Mouse (Mus musculus) kidney, adult 2 months (tissue): ENCODE measurements around the gene Tspear. TPM values are rescaled to one million over a fixed set of nuclear protein-coding genes. Genes with fewer than 3 reads are reported as not detected.

ENCODE experiments used
- DNase-seq: peaks from one replicate; pipeline ENCODE4 v3.0.0; 2021
- H3K27ac ChIP-seq: fragments of 200-500 bp; 2 replicates; pipeline ENCODE4 v1.5.1; 2012; ENCODE audit warnings: low read depth, low read length, control low read depth, inconsistent platforms; ENCODE audit not compliant: insufficient read depth
- H3K27me3 ChIP-seq: fragments of 200-500 bp; replicated peaks from 2 replicates; pipeline ENCODE4 v1.6.1; 2012; ENCODE audit warnings: mild to moderate bottlenecking, moderate library complexity, low read length, inconsistent platforms; ENCODE audit not compliant: control insufficient read depth, insufficient read depth
- H3K36me3 ChIP-seq: fragments of 200-500 bp; 2 replicates; pipeline ENCODE4 v1.6.1; 2012; ENCODE audit warnings: mild to moderate bottlenecking, moderate library complexity, low read length, inconsistent platforms; ENCODE audit not compliant: control insufficient read depth, insufficient read depth
- H3K4me1 ChIP-seq: fragments of 200-500 bp; 2 replicates; pipeline ENCODE4 v1.6.1; 2011; ENCODE audit warnings: low read length; ENCODE audit not compliant: control insufficient read depth, insufficient read depth
- H3K4me3 ChIP-seq: fragments of 200-500 bp; 2 replicates; pipeline ENCODE4 v1.5.1; 2011; ENCODE audit warnings: mild to moderate bottlenecking, low read depth, low read length, control low read depth; ENCODE audit not compliant: insufficient read depth
- CTCF ChIP-seq: fragments of 200-500 bp; conservative IDR thresholded peaks from 2 replicates; pipeline ENCODE4 v1.5.1; 2011; ENCODE audit warnings: low read depth, mild to moderate bottlenecking, control low read depth, low read length, moderate library complexity, mixed read lengths; ENCODE audit not compliant: insufficient read depth, insufficient read length
- POLR2A ChIP-seq: fragments of 200-500 bp; IDR thresholded peaks from one replicate; pipeline ENCODE4 v1.6.1; 2011; ENCODE audit warnings: low read depth, low read length, control low read depth
- WGBS: fragments of 180-500 bp; shearing (Covaris S2); methylation state at CpG from one replicate; pipeline ENCODE4 v1.1.7; 2018; 5-methylcytosine and 5-hydroxymethylcytosine counted together
- polyA plus RNA-seq: library from polyadenylated mRNA; depleted of rRNA; stranded (reverse); fragments of >200 nt; gene quantifications from 2 replicates; pipeline ENCODE4 v1.2.3, GENCODE M21; 2012; rRNA removed

Gene Tspear
- 0.86 and 1.2 TPM in 2 replicates for polyA plus RNA-seq

DNA sequence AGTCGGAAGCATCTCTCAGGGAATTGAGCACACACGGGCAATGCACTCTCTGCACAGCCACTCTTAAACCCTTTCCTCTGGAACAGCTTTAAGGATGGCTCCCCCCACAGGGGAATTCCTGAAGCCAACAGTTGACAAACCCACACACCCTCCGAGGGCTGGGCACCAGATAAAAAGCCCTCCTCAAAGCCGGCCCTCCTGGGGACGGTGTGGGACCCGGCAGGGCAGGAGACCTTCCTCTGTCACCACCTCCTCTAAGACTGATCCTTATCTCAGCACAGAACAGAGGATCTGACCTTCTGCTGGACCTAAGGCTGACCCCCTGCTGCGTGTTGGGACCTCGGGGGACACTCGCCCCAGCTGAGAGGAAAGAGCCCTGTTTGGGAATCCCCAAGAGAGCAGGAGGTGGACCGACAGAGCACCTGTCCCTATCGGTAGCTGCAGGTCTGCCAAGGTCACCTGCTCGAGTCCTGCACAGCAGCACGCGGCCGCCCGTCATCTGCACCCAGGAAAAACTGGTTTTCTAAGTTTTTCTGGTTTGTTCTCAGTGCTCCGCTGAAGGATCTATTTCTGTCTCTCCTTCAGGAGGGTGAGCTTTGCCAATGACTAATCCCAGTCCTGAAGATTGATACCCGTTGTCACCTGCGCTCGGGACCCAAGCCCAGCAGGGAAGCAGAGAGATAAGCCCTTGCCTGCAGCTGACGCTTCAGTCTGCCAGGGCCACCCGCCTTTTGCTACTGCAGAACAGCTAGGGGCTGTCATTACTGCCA, at the start of gene Tspear:
Gene Tspear (plus strand): TSS at position 675 of the 770 bp plus-strand sequence.
- Histone ChIP-seq H3K27ac (no peak within 1 kb of the TSS), H3K27me3 (no peaks in the 10 kb centered on the region), H3K4me1 (no peaks in the 10 kb centered on the region), H3K36me3 (no peaks in the 10 kb centered on the region), H3K4me3 (no peak within 1 kb of the TSS)
- DNase-seq: no peak
- 14% methylated on average over 22 of the region's 22 CpGs for WGBS
- no peak for TF ChIP-seq POLR2A
- no peak for TF ChIP-seq CTCF

DNA sequence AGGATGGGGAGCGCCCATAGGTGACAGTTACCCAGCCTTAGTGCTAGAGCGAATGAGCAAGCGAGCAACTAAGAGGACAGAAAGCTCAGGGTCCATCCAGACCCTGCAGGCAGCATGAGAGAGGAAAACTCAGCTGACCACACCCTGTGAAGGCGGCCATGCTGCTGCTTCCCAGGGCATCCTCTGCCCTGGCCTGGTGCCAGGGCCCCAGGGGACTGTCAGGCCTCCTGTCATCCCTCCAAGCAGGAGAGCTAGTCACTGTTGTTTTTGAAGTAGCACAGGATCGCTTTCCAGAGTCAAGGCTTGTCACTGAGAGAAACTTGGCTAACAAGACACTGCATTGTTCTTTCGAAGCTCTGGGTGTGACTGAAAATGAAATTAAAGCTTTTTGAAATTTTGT, 47.4 kb upstream of the Tspear start:
- TF ChIP-seq POLR2A (no peak), CTCF (no peak)
- H3K4me1 ChIP-seq: peaks cover 7% of the 10 kb centered on the region; the same call in 1 of the 2 replicates
- no peaks in the 10 kb centered on the region; the same call in 1 of the 2 replicates for H3K36me3 ChIP-seq
- 75% methylated on average over 6 of the region's 6 CpGs for WGBS
- H3K27me3 ChIP-seq: no peaks in the 10 kb centered on the region
- peak; percentile 70 for DNase-seq
- H3K27ac ChIP-seq: no peak overlapping the region
- H3K4me3 ChIP-seq: no peak overlapping the region

DNA sequence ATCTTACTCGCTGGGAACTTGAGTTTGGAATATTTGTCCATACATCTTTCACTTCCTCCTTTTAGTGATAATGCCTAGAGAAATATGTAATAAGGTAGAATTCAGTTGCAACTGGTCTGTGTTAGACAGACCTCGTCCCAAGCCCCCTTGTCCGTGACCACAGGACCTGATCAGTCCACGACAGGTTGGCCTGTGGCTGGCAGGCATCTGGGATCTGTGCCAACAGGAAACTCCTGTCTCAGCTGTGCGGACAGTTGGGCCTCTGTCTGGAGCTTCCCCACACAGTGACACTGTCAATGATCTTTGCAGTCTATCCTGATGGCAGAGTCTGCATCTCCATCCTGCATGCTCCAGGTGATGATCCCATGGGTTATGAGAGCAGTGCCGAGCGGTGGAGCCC, 43.2 kb upstream of the Tspear start:
- peak; percentile 30 for DNase-seq
- Histone ChIP-seq H3K27me3 (no peaks in the 10 kb centered on the region), H3K36me3 (peaks cover 2% of the 10 kb centered on the region; the same call in 1 of the 2 replicates), H3K4me1 (no peaks in the 10 kb centered on the region), H3K27ac (no peak overlapping the region), H3K4me3 (no peak overlapping the region)
- no peak for TF ChIP-seq CTCF
- TF ChIP-seq POLR2A: no peak
- 53% methylated on average over 7 of the region's 7 CpGs for WGBS

DNA sequence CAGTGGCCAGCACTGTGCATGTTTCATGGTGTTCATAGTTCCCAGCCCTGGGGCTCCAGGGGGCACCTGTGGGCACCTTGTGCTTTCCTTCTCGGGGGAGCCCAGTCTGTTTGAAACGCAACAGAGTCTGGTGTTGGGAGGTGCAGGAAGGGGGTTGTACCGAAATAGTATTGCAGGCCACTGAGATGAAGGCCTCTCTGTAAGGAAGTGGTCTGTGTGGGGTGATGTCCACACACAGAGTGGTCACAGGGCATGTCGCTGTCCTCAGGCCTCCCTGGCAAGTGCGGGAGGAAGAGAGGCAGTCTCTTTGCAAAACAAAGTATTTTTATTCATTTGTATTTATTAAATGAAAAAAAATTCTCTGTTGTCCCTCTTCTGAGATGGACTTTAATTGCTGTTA, 40.8 kb upstream of the Tspear start:
- Histone ChIP-seq H3K4me1 (no peaks in the 10 kb centered on the region), H3K4me3 (no peak overlapping the region), H3K36me3 (peaks cover 2% of the 10 kb centered on the region; the same call in 1 of the 2 replicates), H3K27me3 (no peaks in the 10 kb centered on the region), H3K27ac (no peak overlapping the region)
- TF ChIP-seq POLR2A (no peak), CTCF (no peak)
- no peak for DNase-seq
- 87% methylated on average over 5 of the region's 5 CpGs for WGBS

DNA sequence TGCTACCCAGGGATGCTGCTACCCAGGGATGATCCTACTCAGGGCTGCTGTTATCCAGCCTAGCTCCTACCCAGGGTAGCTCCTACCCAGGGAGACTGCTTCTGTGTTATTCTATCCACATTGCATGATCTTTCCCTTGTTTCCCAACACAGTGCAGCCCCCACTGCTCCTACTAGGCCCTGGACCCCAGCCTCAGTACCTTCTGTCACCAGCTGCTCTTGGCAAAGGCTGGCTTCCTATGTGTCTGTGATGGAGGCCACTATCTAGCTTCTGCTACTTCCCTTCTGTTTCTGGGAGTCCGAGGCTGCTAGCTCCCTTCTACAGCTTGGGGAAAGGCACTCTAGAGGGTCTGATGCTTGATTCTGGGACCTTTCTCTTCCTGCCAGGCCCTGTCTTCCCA, 38.9 kb upstream of the Tspear start:
- H3K36me3 ChIP-seq: peaks cover 2% of the 10 kb centered on the region; the same call in 1 of the 2 replicates
- H3K27ac ChIP-seq: no peak overlapping the region
- no peaks in the 10 kb centered on the region for H3K4me1 ChIP-seq
- no peak overlapping the region for H3K4me3 ChIP-seq
- DNase-seq: no peak
- TF ChIP-seq POLR2A (no peak), CTCF (no peak)
- H3K27me3 ChIP-seq: no peaks in the 10 kb centered on the region
- WGBS: 81% methylated on average over 1 of the region's 1 CpGs

DNA sequence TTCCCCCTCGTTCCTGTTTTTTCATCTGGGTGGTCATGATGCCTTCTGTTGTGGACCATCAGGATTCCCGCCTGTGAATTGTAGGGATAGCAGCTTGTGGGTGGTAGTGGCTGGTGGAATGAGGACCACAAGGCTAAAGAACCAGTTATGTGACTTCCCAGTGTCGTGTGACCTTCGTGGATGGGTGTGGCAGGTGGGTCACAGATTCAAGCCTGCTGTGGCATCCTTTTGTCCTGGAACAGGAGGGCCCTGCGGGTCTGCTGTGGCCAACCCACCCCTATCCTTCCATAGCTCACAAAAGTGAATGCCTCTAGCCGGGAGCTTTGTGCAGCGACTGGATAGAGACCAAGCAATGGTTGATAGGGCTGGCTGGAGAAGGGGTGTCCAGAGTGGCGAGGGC, 38.5 kb upstream of the Tspear start:
- Histone ChIP-seq H3K36me3 (0 out of 2 replicates have a peak, but pooled peaks cover 2% of the 10 kb centered on the region), H3K4me3 (no peak overlapping the region), H3K27ac (no peak overlapping the region), H3K27me3 (no peaks in the 10 kb centered on the region), H3K4me1 (no peaks in the 10 kb centered on the region)
- 89% methylated on average over 8 of the region's 8 CpGs for WGBS
- DNase-seq: no peak
- TF ChIP-seq POLR2A (no peak), CTCF (no peak)

DNA sequence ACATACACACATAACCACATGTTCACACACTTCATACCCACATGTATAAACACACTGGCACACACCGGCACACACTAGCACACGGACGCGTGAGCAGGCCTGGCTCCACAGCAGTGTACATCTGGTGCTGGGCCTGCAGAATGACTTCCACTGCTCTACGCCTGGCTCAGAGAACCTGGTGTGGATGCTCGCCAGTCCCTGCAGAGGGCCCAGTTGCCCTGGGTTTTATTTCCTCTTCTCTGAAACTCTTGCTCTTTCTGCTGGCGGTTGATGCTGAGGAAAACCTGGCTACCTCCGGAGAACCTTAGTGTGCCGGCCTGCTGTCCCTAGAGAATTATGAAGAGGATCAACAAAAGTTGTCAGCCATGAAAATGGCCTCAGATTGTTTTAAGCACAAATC, 34.3 kb upstream of the Tspear start:
- no peaks in the 10 kb centered on the region for H3K4me1 ChIP-seq
- no peak overlapping the region for H3K27ac ChIP-seq
- TF ChIP-seq CTCF (no peak), POLR2A (no peak)
- no peak overlapping the region for H3K4me3 ChIP-seq
- no peak for DNase-seq
- WGBS: 89% methylated on average over 9 of the region's 9 CpGs
- no peaks in the 10 kb centered on the region for H3K36me3 ChIP-seq
- no peaks in the 10 kb centered on the region for H3K27me3 ChIP-seq
